Mouse (Mus musculus) left cerebral cortex, postnatal 10 days (tissue): ENCODE measurements around the gene Gm10192. TPM values are rescaled to one million over a fixed set of nuclear protein-coding genes. Genes with fewer than 3 reads are reported as not detected.
A peak's percentile ranks its signal among the peaks of the same experiment; 100 is the strongest.
"Not testable (repeated sequence)": the region's sequence is repeated elsewhere in the genome, so short reads cannot be mapped to it uniquely, and the experiment has no call there.

Experiments
- DNase-seq, 2 experiments: peaks; one replicate each; pipeline ENCODE4 v3.0.0; 2021 to 2022; ENCODE audit warnings: low spot score in 2 of 2, mixed read lengths in 1 of 2; ENCODE audit errors: extremely low spot score in 1 of 2
- intact Hi-C: fragments of 180-260 bp; cut with DNase I; formaldehyde crosslinking; loops from one replicate; pipeline ENCODE4 v1.15.1; 2025
- total RNA-seq, 2 experiments: library from RNA; stranded (reverse); gene quantifications; 2 replicates each; pipeline ENCODE4 v1.2.3; 2021

Gene Gm10192
- total RNA-seq: not detected

DNA sequence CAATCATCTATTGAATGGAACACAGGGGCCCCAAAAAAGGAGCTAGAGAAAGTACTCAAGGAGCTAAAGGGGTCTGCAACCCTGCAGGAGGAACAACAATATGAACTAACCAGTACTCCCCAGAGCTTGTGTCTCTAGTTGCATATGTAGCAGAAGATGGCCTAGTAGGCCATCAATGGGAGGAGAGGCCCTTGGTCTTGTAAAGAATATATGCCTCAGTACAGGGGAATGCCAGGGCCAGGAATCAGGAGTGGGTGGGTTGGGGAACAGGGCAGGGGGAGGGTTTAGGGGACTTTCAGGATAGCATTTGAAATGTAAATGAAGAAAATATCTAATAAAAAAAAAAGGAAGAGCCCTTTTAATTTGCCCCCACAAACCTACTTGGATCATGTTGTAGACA is at the start of gene Gm10192:
Gene Gm10192 (minus strand): TSS at position 101 of the 400 bp plus-strand sequence.
- intact Hi-C loops, DNase-seq: not testable (repeated sequence)

DNA sequence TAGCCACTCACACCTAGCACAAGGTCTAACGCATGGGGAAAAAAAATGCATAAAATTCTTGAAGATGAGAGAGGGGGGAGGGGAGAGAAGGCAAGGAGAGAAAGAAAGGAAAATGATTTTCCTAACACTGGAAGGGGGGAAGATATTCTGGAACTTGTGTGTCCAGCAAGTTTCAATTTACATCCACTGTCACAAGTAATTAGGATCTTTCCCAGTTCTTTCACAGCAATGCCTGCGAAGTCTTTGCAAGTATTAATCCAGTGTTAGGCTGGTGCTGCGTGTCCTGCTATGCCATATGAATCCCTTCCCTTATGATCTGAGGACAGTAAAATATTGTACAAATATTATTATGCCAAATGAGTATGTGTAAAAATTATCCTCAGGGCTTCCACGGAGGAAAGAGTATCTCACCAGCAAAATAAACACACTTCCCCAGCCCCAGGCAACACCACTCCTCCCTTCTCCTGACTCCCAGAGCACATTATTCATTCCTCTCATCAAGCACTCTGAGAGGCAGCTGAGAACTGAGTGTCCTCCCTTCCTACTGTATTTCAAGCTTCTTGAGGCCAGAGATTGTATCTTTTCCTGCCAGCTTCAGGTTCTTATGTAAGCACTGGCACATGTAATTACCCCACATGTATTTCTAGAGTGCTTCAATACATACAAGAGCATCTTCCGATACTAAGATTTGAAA is 47.6 kb upstream of the Gm10192 start:
- intact Hi-C loops: no loop called here
- DNase-seq: no peak

DNA sequence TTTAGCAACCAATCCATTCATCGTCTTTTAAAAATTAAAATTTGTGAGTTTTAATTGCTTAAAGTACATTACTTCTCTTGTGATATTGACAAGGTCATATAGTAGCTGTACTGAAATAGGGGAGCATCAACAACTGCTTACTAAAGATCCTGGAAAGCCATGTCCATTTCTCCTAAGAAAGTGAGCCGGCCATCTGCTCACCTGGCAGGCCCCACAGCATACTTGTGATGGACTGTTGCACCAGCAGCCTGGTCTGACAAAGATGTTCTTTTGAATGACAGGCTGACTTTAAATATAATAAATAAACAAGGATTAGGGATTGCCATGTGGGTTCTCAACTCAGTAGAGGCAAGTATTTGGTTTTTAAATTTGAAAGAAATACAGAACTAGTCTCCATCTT is 36.7 kb upstream of the Gm10192 start:
- no peak for DNase-seq
- intact Hi-C loops: no loop called here

DNA sequence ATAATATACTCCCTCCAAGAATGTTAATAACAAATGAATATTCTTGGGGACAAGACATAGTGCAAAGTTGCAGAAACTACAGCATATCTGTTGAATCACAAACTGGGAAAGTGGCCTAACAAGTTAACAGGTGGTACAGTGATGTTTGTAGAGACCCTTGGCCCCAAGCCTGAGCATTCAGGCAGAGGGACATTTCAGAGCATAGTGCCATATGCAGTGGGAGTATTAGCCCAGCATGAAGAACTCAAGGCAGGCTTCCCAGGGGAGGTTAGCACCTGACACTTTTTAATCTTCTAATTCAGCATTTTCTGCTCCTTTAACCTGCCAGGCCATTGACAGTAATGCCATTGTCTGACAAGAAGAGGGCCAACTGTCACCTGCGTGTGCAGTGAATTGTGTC is 34.9 kb upstream of the Gm10192 start:
- DNase-seq: no peak
- intact Hi-C loops: no loop called here

DNA sequence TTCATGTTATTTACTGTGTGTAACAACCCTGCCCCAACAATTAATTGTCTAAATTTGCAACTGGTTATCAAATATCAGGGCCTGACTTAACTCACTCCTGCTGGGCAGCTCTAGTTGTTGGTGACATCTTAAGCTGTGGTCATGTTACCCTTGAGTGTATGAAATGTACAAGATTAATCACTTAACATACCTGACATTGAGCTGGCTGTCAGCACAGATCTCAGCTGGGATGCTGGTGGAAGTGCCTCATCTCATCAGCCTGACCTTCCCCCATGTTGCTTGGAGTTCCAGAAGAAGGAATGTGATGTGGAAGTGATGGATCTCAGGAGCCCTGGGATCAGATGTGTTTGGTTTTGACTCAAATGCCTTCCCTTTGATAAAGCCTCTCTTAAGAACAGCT is 29.5 kb upstream of the Gm10192 start:
- intact Hi-C loops: no loop called here
- DNase-seq: no peak

DNA sequence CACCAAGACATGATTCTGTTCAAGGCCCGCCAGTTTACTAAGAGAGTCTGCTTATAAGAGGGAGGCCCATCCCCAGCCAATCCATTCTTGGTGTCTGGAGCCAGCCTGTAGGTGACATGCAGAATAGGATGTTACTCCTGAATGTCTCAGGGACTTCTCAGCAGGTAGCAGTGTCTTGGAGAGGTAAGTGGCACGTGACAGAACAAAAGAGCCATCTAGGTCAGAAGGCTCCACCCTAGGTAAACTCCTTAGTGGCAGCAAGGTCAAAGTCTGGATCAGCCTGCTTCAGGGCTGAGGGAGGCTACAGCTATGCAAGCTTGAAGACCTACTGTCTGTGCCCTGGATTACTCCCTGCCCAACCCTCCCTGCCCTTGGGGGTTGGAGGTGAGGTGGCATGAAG is 20.0 kb upstream of the Gm10192 start:
- intact Hi-C loops: not testable (repeated sequence)

DNA sequence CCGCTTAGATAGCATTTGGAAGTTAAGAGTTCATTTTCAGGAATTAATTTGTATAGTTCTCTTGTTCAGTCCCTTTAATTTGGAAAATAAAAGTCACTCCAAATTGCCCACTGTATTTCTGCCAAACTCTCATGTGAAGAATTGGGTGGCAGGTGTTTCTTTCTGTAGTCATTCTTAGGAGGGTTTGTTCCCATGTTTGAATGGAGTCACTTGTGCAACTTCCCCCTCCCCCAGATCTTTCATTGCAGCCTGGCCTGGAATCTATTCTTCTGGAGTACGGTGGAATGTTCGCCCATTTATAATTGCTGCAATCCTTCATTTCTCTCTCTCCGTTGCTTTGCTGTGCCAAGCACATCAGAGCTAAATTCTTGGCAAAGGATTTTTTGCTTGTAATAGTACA is 10.2 kb upstream of the Gm10192 start:
- intact Hi-C loops: no loop called here
- peak in 1 of 2 experiments; percentile 9 for DNase-seq

More for the DNA sequence above, 20.0 kb upstream of the Gm10192 start:
- DNase-seq: not testable (repeated sequence)

DNA sequence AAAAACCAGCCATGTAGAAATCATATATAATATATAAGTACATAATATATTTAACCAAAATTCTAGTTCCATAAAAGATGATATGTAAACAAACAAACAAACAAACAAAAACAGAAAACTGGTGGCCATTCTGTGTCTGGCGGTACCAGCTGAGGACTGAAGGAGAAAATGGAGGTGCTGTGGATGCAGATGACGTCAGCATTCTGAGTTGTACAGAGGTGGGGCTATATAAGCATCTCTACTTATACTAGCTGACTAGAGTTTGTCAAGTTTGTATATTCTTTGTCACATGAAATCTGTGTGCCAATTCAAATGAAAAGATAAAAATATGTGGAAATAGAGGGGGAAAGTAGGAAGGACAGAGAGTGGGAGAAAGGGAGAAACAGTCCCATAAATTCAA is 9.6 kb upstream of the Gm10192 start:
- DNase-seq: no peak
- intact Hi-C loops: no loop called here

DNA sequence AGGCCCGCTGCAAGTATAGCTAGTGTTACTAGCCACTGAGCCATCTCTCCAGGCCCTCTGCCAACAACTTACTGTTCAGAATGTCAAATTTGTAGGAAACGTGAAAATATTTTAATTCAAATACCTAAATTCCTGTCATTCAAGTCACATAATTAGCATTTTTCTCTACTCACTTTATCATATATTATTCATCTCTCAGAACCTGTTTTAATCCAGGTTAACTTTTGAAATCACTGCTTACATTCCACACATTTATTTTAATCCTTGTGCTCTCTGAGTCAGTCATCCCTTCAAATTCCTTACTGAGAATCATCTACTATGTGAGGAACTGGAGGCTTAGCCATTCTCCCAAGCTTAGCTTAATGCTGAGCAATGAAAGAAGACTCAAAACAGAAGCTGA is 2.6 kb downstream of the Gm10192 start:
- intact Hi-C loops: no loop called here
- DNase-seq: no peak

DNA sequence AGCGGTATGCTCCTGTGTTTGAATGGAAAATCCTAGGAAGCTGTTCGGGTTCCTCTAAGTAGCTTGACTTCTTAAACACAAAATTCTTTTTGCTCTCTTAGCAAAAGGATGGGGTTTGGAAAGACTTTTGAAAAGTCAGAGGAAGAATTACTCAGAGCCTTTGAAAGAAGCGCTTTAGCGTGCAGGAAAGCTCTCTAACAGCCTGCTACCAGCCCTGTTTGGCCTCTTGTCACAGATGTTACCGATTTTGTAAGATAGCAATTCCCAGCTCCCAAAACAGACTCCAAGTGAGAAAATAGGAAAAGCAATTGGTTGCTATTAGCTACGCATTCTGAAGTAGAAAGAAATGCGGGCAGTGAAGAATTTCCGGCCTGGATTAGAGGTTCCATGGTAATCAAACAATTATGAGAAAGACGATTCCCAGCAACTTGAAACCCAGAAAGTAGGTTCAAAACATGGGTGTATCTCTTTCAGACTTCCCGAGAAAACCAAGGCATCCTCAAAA is 26.1 kb downstream of the Gm10192 start:
- intact Hi-C loops: no loop called here
- peak in 1 of 2 experiments; percentile 14 for DNase-seq

DNA sequence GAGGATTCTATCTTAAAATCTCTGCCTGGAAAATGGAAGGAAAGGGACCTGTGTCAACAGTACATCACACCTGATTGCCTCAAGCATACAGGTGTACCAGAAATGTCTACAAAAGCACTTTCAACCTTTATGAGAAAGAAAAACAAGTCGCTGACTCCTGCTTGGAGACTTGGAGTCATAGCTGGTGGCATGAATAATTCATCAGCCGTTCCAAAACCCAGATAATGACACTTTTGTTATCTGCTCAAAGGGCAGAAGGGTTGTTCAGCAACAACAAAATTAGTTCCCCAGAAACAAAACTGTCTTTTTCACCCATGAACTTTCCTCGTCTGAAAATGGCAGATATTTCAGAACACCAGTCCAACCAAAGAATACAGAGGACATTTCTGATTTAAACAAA is 26.9 kb downstream of the Gm10192 start:
- DNase-seq: no peak
- intact Hi-C loops: no loop called here

DNA sequence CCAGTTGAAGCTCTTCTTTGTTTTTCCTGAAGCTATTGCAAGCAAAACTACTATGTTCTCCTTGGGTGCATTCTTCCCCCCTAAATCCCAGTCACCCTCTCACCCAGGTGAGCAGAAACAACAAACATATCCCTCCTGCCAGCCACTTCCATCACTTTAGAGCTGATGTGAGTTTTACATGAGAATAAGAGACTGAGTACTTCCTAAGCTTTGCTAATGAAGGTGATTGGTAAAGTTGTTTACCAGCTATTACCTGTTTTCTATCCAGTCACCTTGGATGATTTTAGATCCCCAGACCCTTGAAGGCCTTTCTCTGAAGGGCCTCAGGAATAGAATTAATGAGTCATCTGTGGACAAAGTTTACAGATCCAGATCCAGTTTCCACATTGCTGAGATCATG is 29.4 kb downstream of the Gm10192 start:
- no peak for DNase-seq
- intact Hi-C loops: no loop called here

DNA sequence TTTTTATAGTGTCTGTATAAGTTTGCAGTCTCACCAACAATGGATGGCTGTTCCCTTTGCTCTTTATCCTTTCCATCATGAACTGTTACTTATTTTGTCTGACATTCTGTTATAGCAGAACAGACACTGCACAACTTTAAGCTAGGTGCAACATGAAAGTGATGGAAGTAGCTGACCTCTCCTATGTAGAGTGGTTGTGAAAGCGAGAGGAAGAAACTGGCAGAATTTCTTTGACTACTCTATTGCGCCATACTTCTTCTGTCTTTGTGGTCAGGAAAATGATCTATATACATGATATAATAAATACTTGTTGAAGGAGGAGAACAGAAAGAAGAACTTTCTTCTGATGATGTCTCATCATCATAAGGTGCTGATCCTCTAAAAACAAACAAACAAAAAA is 40.5 kb downstream of the Gm10192 start:
- DNase-seq: no peak
- intact Hi-C loops: no loop called here
